Mouse (Mus musculus): ENCODE measurements around the gene Zfhx2.

DNA sequence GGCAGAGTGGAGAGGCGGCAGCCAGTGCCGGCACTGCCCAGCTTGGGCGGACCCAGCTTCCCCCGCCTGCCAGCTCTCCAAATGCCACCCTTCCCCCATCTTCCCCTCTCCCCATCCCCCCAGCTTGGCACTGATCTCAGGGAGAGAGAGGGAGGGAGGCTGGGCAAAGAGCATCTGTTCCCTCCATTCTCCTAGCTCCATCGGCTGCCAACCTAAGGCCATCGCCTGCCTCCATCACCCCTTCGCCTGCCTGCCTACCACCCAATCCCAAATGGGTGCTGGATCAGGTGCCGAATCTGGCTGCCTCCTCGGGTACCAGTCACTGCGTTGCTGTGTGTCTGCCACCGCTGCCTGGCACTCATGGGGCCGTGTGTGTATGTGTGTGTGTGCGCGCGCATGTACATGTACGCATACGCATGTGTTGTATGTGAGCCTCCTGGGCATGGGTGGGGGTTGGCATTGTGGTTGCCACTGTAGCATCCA lies 38.4 kb downstream of the Zfhx2 start:
- TF ChIP-seq CTCF (IDR thresholded peaks at IDR 0.05; ENCODE audit: low read depth) (no peak), EP300 (optimal IDR thresholded peaks at IDR 0.05) (no peak)
